Mouse (Mus musculus) embryonic facial prominence, embryonic 11.5 days (tissue): Measurements from ENCODE around the gene Tiam1. TPM values are rescaled to one million over a fixed set of nuclear protein-coding genes. Genes with fewer than 3 reads are reported as not detected.

ENCODE experiments used
- ATAC-seq: fragments of 200-750 bp; cut with Nextera tagmentation; replicated peaks from 2 replicates; pipeline ENCODE4 v1.8.0; 2017; ENCODE audit warnings: low read depth; ENCODE audit not compliant: insufficient number of reproducible peaks, low FRiP score, low TSS enrichment
- DNase-seq: peaks from one replicate; pipeline ENCODE4 v3.0.0-alpha.2; 2015; ENCODE audit warnings: low spot score
- H3K27ac ChIP-seq: fragments of 300-500 bp; sonication (generic); replicated peaks from 2 replicates; pipeline ENCODE4 v1.5.1; 2014; ENCODE audit warnings: mild to moderate bottlenecking, low read depth, low read length, control low read depth
- H3K27me3 ChIP-seq: fragments of 300-500 bp; sonication (generic); 2 replicates; pipeline ENCODE4 v1.6.1; 2014; ENCODE audit warnings: mild to moderate bottlenecking, low read length, moderate library complexity, mixed read lengths; ENCODE audit not compliant: control insufficient read depth, insufficient read depth
- H3K36me3 ChIP-seq: fragments of 300-500 bp; sonication (generic); replicated peaks from 2 replicates; pipeline ENCODE4 v1.6.1; 2014; ENCODE audit warnings: low read depth, mild to moderate bottlenecking, low read length, moderate library complexity, mixed read lengths; ENCODE audit not compliant: control insufficient read depth, insufficient read depth
- H3K4me1 ChIP-seq: fragments of 300-500 bp; sonication (generic); 2 replicates; pipeline ENCODE4 v1.6.1; 2014; ENCODE audit warnings: low read length, mixed read lengths; ENCODE audit not compliant: control insufficient read depth, insufficient read depth
- H3K4me2 ChIP-seq: fragments of 300-500 bp; sonication (generic); 2 replicates; pipeline ENCODE4 v1.6.1; 2014; ENCODE audit warnings: low read depth, mild to moderate bottlenecking, control low read depth, low read length, moderate library complexity
- H3K4me3 ChIP-seq: fragments of 300-500 bp; sonication (generic); 2 replicates; pipeline ENCODE4 v1.5.1; 2014; ENCODE audit warnings: low read depth, low read length, control low read depth
- H3K9ac ChIP-seq: fragments of 300-500 bp; sonication (generic); replicated peaks from 2 replicates; pipeline ENCODE4 v1.6.1; 2014; ENCODE audit warnings: mild to moderate bottlenecking, control low read depth, low read length
- H3K9me3 ChIP-seq: fragments of 300-500 bp; sonication (generic); replicated peaks from 2 replicates; pipeline ENCODE4 v1.6.1; 2016; ENCODE audit warnings: mild to moderate bottlenecking, low read length, inconsistent platforms, mixed read lengths; ENCODE audit not compliant: control insufficient read depth
- WGBS: fragments of 180-500 bp; shearing (Covaris S2); extraction: QIAGEN DNeasy Blood & Tissue Kit; methylation state at CpG from one replicate; pipeline ENCODE4 v1.1.7; 2014; 5-methylcytosine and 5-hydroxymethylcytosine counted together
- polyA plus RNA-seq: library from polyadenylated mRNA; unstranded; fragments of >200 nt; fragmentation: Nextera tagmentation; extraction: Ambion mirVana; gene quantifications from 2 replicates; pipeline ENCODE4 v1.2.1, GENCODE M21; 2014

The Tiam1 gene
- 31.2 and 33.8 TPM in 2 replicates for polyA plus RNA-seq

DNA sequence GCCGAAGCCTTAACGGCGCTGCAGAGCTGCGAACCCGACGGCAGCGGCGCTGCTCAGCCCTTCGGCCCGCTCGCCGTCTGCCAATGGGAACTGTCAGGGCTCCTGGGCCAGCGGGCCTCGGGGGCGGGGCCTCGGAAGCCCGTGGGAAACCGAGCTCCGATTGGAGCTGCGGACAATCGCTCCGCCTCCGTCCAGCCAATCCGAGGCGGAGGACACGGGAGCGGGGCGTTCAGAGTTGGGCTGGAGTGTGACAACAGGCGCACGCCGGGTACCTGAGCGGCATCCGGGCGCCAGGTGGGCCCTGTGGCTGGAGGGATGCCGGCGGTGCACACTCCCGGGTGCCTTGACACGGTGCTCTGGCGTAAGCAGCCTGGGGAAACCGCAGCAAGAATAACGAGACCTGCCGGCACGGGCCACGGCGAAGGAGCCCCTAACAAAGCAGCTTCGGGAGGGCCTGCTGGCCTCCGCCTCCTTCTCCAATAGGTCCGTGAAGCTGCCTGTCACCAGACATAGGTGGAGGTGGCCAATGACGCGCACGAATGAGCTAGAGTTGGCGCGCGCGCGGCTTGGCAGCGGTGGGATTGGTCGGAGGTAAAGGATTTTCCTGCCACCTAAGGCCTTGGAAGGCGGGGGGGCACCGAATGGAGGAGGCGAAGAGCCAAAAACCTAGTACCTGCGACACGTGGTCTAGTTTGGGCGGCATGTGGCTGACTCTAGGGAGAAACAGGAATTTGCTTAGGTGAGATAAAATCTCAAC is at the start of gene Tiam1:
Gene Tiam1, minus strand, starts transcription at position 10 of the 757 bp plus-strand sequence.
- Histone ChIP-seq H3K36me3 (no peaks in the 10 kb centered on the region), H3K27me3 (no peaks in the 10 kb centered on the region), H3K4me3 (peak within 1 kb of the TSS; percentile 73), H3K9ac (peak within 1 kb of the TSS; percentile 90), H3K4me2 (peak within 1 kb of the TSS; percentile 72), H3K27ac (peak within 1 kb of the TSS; percentile 89), H3K4me1 (peaks cover 9% of the 10 kb centered on the region), H3K9me3 (no peaks in the 10 kb centered on the region)
- ATAC-seq (peak; percentile 98), DNase-seq (peak; percentile 99)
- WGBS = under 1% methylated on average over 63 of the region's 64 CpGs

DNA sequence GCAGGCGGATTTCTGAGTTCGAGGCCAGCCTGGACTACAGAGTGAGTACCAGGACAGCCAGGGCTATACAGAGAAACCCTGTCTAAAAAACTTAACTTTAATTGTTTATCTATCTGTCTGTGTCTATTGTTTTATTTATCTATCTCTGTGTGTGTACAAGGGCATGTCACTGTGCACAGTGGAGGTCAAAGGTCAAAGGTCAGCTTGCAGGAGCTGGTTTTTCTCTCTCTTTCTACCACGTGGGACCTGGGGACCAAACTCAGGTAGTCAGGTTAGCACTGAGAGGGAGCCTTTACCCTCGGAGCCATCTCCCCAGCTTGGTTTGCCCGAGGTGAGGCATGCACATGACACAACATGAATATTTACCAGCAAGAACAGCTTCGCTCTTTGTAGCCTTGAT is 47.7 kb upstream of the Tiam1 start:
- Histone ChIP-seq H3K27me3 (no peaks in the 10 kb centered on the region), H3K27ac (no peak overlapping the region), H3K4me3 (no peak overlapping the region), H3K9ac (no peak overlapping the region), H3K4me2 (no peak overlapping the region), H3K4me1 (no peaks in the 10 kb centered on the region), H3K9me3 (no peaks in the 10 kb centered on the region), H3K36me3 (no peaks in the 10 kb centered on the region)
- no peak for DNase-seq
- no peak for ATAC-seq
- WGBS = 71% methylated on average over 6 of the region's 6 CpGs

GRCm38 (mm10) chr16:90187453-90187852 is 43.9 kb upstream of the Tiam1 start:
- no peak overlapping the region for H3K4me3 ChIP-seq
- peak; percentile 54 for DNase-seq

DNA sequence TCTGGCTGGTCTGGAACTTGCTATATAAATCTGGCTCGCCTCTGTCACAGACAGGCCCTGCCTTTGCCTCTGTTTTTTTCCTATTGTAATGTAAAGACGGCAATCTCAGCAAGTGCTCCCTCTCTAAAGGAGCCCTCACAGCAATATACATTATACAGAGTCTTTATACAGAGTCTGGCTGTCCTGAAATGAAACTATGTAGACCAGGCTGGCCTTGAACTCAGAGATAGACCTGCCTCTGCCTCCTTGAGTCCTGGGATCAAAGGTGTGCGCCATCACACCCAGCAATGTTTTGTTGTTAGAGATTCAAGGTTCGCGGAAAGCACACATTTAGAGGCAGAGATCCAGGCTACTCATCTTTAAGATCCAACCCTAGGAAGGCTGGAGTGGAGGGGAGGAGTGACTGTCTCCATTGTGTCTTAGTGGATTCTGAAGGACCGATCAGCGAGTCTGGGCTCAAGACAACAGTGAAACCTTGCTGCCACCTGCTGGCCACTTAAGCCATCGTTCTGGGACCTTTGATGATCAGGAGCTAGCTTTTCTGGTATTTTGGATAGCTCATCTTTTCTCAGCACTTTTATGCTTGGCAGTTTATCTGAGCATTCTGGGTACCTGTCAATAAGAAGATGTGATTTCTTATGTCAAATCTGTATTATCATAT is 42.5 kb upstream of the Tiam1 start:
- ATAC-seq (0 out of 2 replicates have a peak, but pooled peaks have one; percentile 22), DNase-seq (peak; percentile 90)
- WGBS = 42% methylated on average over 8 of the region's 8 CpGs
- Histone ChIP-seq H3K4me1 (no peaks in the 10 kb centered on the region), H3K9ac (no peak overlapping the region), H3K27me3 (no peaks in the 10 kb centered on the region), H3K4me3 (no peak overlapping the region), H3K4me2 (no peak overlapping the region), H3K27ac (no peak overlapping the region), H3K36me3 (no peaks in the 10 kb centered on the region), H3K9me3 (no peaks in the 10 kb centered on the region)

More at GRCm38 (mm10) chr16:90187453-90187852, 43.9 kb upstream of the Tiam1 start:
- Histone ChIP-seq H3K27ac (no peak overlapping the region), H3K9ac (no peak overlapping the region), H3K36me3 (no peaks in the 10 kb centered on the region), H3K4me1 (no peaks in the 10 kb centered on the region), H3K27me3 (no peaks in the 10 kb centered on the region), H3K4me2 (no peak overlapping the region), H3K9me3 (no peaks in the 10 kb centered on the region)
- 27% methylated on average over 13 of the region's 13 CpGs for WGBS
- peak; percentile 63; the same call in 1 of the 2 replicates for ATAC-seq

- no peak for ATAC-seq
These were observed 40.6 kb upstream of the Tiam1 start for GRCm38 (mm10) chr16:90184135-90184534.

DNA sequence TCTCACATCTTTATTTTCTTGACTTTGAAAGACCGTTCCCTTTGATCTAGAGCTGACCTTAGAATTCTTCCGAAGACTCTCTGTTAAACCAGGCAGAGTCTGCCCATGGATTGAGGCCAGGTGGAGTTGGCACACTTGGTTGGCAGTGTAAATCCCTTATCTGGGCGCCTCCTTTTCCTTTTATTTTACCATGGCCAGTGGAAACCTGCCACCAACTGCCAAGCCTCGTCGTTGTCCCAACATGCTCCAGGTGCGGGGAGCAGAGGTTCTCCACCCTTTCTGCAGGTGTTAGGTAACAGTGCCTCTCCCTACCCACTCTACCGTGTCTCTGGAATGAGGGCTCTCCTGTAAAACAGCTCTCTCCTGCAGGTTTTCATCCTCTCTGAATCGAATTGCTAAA is 38.1 kb upstream of the Tiam1 start:
- WGBS = 89% methylated on average over 8 of the region's 8 CpGs
- H3K36me3 ChIP-seq = no peaks in the 10 kb centered on the region
- no peaks in the 10 kb centered on the region for H3K4me1 ChIP-seq
- no peaks in the 10 kb centered on the region for H3K27me3 ChIP-seq
- ATAC-seq = no peak
- H3K4me3 ChIP-seq = no peak overlapping the region
- DNase-seq = no peak
- no peak overlapping the region for H3K27ac ChIP-seq
- H3K9me3 ChIP-seq = no peaks in the 10 kb centered on the region
- H3K4me2 ChIP-seq = no peak overlapping the region
- H3K9ac ChIP-seq = no peak overlapping the region

More at GRCm38 (mm10) chr16:90184135-90184534, 40.6 kb upstream of the Tiam1 start:
- Histone ChIP-seq H3K4me3 (no peak overlapping the region), H3K4me2 (no peak overlapping the region), H3K9me3 (no peaks in the 10 kb centered on the region), H3K27me3 (no peaks in the 10 kb centered on the region), H3K36me3 (no peaks in the 10 kb centered on the region), H3K4me1 (no peaks in the 10 kb centered on the region), H3K27ac (no peak overlapping the region), H3K9ac (no peak overlapping the region)
- DNase-seq = no peak
- WGBS = 74% methylated on average over 6 of the region's 6 CpGs

DNA sequence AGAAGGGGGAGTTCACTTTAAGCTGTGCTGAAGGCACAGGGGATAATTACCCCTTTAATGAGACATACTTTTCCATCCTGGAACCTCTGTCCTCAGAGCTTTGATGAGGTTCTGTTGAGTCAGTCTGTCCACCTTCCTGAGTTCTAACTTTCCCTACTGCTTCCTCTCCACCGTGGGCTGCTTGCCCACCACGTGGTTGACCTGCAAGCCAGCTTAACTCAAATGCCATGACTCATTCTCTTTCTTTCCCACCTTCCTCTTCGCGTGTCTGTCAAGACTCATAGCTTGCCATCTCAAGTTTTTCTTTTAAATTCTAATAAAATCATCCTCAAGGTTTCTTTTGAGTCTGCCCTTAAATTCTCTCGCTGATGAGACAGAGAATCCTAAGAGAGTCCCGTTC is 37.4 kb upstream of the Tiam1 start:
- H3K4me3 ChIP-seq = no peak overlapping the region
- no peak overlapping the region for H3K9ac ChIP-seq
- WGBS = 79% methylated on average over 6 of the region's 6 CpGs
- ATAC-seq (no peak), DNase-seq (no peak)
- no peaks in the 10 kb centered on the region for H3K36me3 ChIP-seq
- H3K4me1 ChIP-seq = no peaks in the 10 kb centered on the region
- H3K27me3 ChIP-seq = no peaks in the 10 kb centered on the region
- no peaks in the 10 kb centered on the region for H3K9me3 ChIP-seq
- no peak overlapping the region for H3K4me2 ChIP-seq
- no peak overlapping the region for H3K27ac ChIP-seq

GRCm38 (mm10) chr16:90179892-90180291 is 36.3 kb upstream of the Tiam1 start:
- Histone ChIP-seq H3K4me1 (no peaks in the 10 kb centered on the region), H3K4me2 (no peak overlapping the region), H3K9ac (no peak overlapping the region), H3K36me3 (no peaks in the 10 kb centered on the region), H3K4me3 (no peak overlapping the region), H3K9me3 (no peaks in the 10 kb centered on the region), H3K27me3 (no peaks in the 10 kb centered on the region), H3K27ac (no peak overlapping the region)
- 88% methylated on average over 5 of the region's 5 CpGs for WGBS
- DNase-seq (no peak), ATAC-seq (no peak)
